Mouse (Mus musculus): ENCODE data around the gene Alppl2. TPM values are rescaled to one million over a fixed set of nuclear protein-coding genes. Genes with fewer than 3 reads are reported as not detected.

Gene Alppl2
- polyA plus RNA-seq, 1 experiment from 2014 or later = not detected

- H3K4me1 ChIP-seq (replicated peaks; ENCODE audit: control insufficient read depth, insufficient read depth, low read length) = no peaks in the 10 kb centered on the region
- WGBS = 96% methylated on average over 3 of the region's 3 CpGs
- H3K27me3 ChIP-seq (replicated peaks; ENCODE audit: control insufficient read depth, insufficient read depth, low read length) = no peaks in the 10 kb centered on the region
- H3K4me3 ChIP-seq (replicated peaks; ENCODE audit: low read length) = no peak overlapping the region
- no peak overlapping the region for H3K27ac ChIP-seq (ENCODE audit: low read length)
- no peaks in the 10 kb centered on the region for H3K36me3 ChIP-seq (ENCODE audit: control insufficient read depth, insufficient read depth)
- H3K9ac ChIP-seq (replicated peaks; ENCODE audit: low read depth, low read length) = no peak overlapping the region
- no peak for ATAC-seq
- H3K9me3 ChIP-seq (ENCODE audit: control insufficient read depth, low read length) = no peaks in the 10 kb centered on the region
- H3K4me2 ChIP-seq (ENCODE audit: low read length) = no peak overlapping the region
Measured at GRCm38 (mm10) chr1:87102114-87102513, 12.4 kb upstream of the Alppl2 start.

- Histone ChIP-seq H3K27ac (ENCODE audit: low read length) (no peak within 1 kb of the TSS), H3K27me3 (replicated peaks; ENCODE audit: control insufficient read depth, insufficient read depth, low read length) (no peaks in the 10 kb centered on the region), H3K9me3 (ENCODE audit: control insufficient read depth, low read length) (no peaks in the 10 kb centered on the region), H3K4me1 (replicated peaks; ENCODE audit: control insufficient read depth, insufficient read depth, low read length) (no peaks in the 10 kb centered on the region), H3K4me2 (ENCODE audit: low read length) (no peak within 1 kb of the TSS), H3K4me3 (replicated peaks; ENCODE audit: low read length) (no peak within 1 kb of the TSS), H3K36me3 (ENCODE audit: control insufficient read depth, insufficient read depth) (no peaks in the 10 kb centered on the region), H3K9ac (replicated peaks; ENCODE audit: low read depth, low read length) (no peak within 1 kb of the TSS)
- 100% methylated on average over 1 of the region's 1 CpGs for WGBS
- ATAC-seq = no peak
Measured at GRCm38 (mm10) chr1:87101411-87101810, 11.7 kb upstream of the Alppl2 start, which contains the start of gene Alpi. Gene Alpi (minus strand): TSS chr1:87101606.

- Histone ChIP-seq H3K27me3 (replicated peaks; ENCODE audit: control insufficient read depth, insufficient read depth, low read length) (no peaks in the 10 kb centered on the region), H3K4me1 (replicated peaks; ENCODE audit: control insufficient read depth, insufficient read depth, low read length) (no peaks in the 10 kb centered on the region), H3K36me3 (ENCODE audit: control insufficient read depth, insufficient read depth) (no peaks in the 10 kb centered on the region), H3K4me2 (ENCODE audit: low read length) (peak overlapping the region; percentile 11; the same call in 1 of the 2 replicates), H3K4me3 (replicated peaks; ENCODE audit: low read length) (no peak overlapping the region), H3K27ac (ENCODE audit: low read length) (no peak overlapping the region), H3K9ac (replicated peaks; ENCODE audit: low read depth, low read length) (no peak overlapping the region), H3K9me3 (ENCODE audit: control insufficient read depth, low read length) (no peaks in the 10 kb centered on the region)
- 10% methylated on average over 30 of the region's 30 CpGs for WGBS
- peak; percentile 64 for ATAC-seq
Measured at GRCm38 (mm10) chr1:87098358-87098975, 8.7 kb upstream of the Alppl2 start.

- no peak overlapping the region for H3K4me3 ChIP-seq (replicated peaks; ENCODE audit: low read length)
- no peaks in the 10 kb centered on the region for H3K4me1 ChIP-seq (replicated peaks; ENCODE audit: control insufficient read depth, insufficient read depth, low read length)
- H3K9ac ChIP-seq (replicated peaks; ENCODE audit: low read depth, low read length) = no peak overlapping the region
- 71% methylated on average over 8 of the region's 8 CpGs for WGBS
- no peaks in the 10 kb centered on the region for H3K9me3 ChIP-seq (ENCODE audit: control insufficient read depth, low read length)
- no peaks in the 10 kb centered on the region for H3K36me3 ChIP-seq (ENCODE audit: control insufficient read depth, insufficient read depth)
- ATAC-seq = no peak
- H3K4me2 ChIP-seq (ENCODE audit: low read length) = no peak overlapping the region
- no peak overlapping the region for H3K27ac ChIP-seq (ENCODE audit: low read length)
- no peaks in the 10 kb centered on the region for H3K27me3 ChIP-seq (replicated peaks; ENCODE audit: control insufficient read depth, insufficient read depth, low read length)
Measured at GRCm38 (mm10) chr1:87095642-87096041, 5.9 kb upstream of the Alppl2 start.

- no peak for ATAC-seq
- H3K9me3 ChIP-seq (ENCODE audit: control insufficient read depth, low read length) = no peaks in the 10 kb centered on the region
- WGBS = 77% methylated on average over 11 of the region's 11 CpGs
- H3K4me1 ChIP-seq (replicated peaks; ENCODE audit: control insufficient read depth, insufficient read depth, low read length) = no peaks in the 10 kb centered on the region
- no peaks in the 10 kb centered on the region for H3K36me3 ChIP-seq (ENCODE audit: control insufficient read depth, insufficient read depth)
- H3K4me3 ChIP-seq (replicated peaks; ENCODE audit: low read length) = no peak overlapping the region
- no peaks in the 10 kb centered on the region for H3K27me3 ChIP-seq (replicated peaks; ENCODE audit: control insufficient read depth, insufficient read depth, low read length)
- H3K27ac ChIP-seq (ENCODE audit: low read length) = no peak overlapping the region
- no peak overlapping the region for H3K9ac ChIP-seq (replicated peaks; ENCODE audit: low read depth, low read length)
- no peak overlapping the region for H3K4me2 ChIP-seq (ENCODE audit: low read length)
Measured at GRCm38 (mm10) chr1:87089251-87089650, 477 bp downstream of the Alppl2 start.

GRCm38 (mm10) chr1:87086964-87087363 lies 2.8 kb downstream of the Alppl2 start:
- Histone ChIP-seq H3K4me3 (replicated peaks; ENCODE audit: low read length) (no peak overlapping the region), H3K4me1 (replicated peaks; ENCODE audit: control insufficient read depth, insufficient read depth, low read length) (no peaks in the 10 kb centered on the region), H3K27ac (ENCODE audit: low read length) (no peak overlapping the region), H3K36me3 (ENCODE audit: control insufficient read depth, insufficient read depth) (no peaks in the 10 kb centered on the region), H3K9ac (replicated peaks; ENCODE audit: low read depth, low read length) (no peak overlapping the region), H3K9me3 (ENCODE audit: control insufficient read depth, low read length) (no peaks in the 10 kb centered on the region), H3K27me3 (replicated peaks; ENCODE audit: control insufficient read depth, insufficient read depth, low read length) (no peaks in the 10 kb centered on the region), H3K4me2 (ENCODE audit: low read length) (no peak overlapping the region)
- WGBS = 78% methylated on average over 17 of the region's 17 CpGs
- no peak for ATAC-seq

- Histone ChIP-seq H3K4me3 (replicated peaks; ENCODE audit: low read length) (no peak overlapping the region), H3K27me3 (replicated peaks; ENCODE audit: control insufficient read depth, insufficient read depth, low read length) (no peaks in the 10 kb centered on the region), H3K9ac (replicated peaks; ENCODE audit: low read depth, low read length) (no peak overlapping the region), H3K27ac (ENCODE audit: low read length) (no peak overlapping the region), H3K36me3 (ENCODE audit: control insufficient read depth, insufficient read depth) (no peaks in the 10 kb centered on the region), H3K9me3 (ENCODE audit: control insufficient read depth, low read length) (no peaks in the 10 kb centered on the region), H3K4me2 (ENCODE audit: low read length) (no peak overlapping the region), H3K4me1 (replicated peaks; ENCODE audit: control insufficient read depth, insufficient read depth, low read length) (no peaks in the 10 kb centered on the region)
- no peak for ATAC-seq
- WGBS = 87% methylated on average over 4 of the region's 4 CpGs
Measured at GRCm38 (mm10) chr1:87086196-87086595, 3.5 kb downstream of the Alppl2 start.

- Histone ChIP-seq H3K9ac (replicated peaks; ENCODE audit: low read depth, low read length) (no peak overlapping the region), H3K4me3 (replicated peaks; ENCODE audit: low read length) (no peak overlapping the region), H3K9me3 (ENCODE audit: control insufficient read depth, low read length) (no peaks in the 10 kb centered on the region), H3K4me1 (replicated peaks; ENCODE audit: control insufficient read depth, insufficient read depth, low read length) (no peaks in the 10 kb centered on the region), H3K4me2 (ENCODE audit: low read length) (no peak overlapping the region), H3K36me3 (ENCODE audit: control insufficient read depth, insufficient read depth) (no peaks in the 10 kb centered on the region), H3K27ac (ENCODE audit: low read length) (no peak overlapping the region), H3K27me3 (replicated peaks; ENCODE audit: control insufficient read depth, insufficient read depth, low read length) (no peaks in the 10 kb centered on the region)
- 86% methylated on average over 8 of the region's 8 CpGs for WGBS
- ATAC-seq = no peak
Measured at GRCm38 (mm10) chr1:87073776-87074175, 16.0 kb downstream of the Alppl2 start.

- ATAC-seq = no peak
- H3K4me2 ChIP-seq (ENCODE audit: low read length) = no peak overlapping the region
- H3K9me3 ChIP-seq (ENCODE audit: control insufficient read depth, low read length) = no peaks in the 10 kb centered on the region
- no peak overlapping the region for H3K27ac ChIP-seq (ENCODE audit: low read length)
- H3K9ac ChIP-seq (replicated peaks; ENCODE audit: low read depth, low read length) = no peak overlapping the region
- no peaks in the 10 kb centered on the region for H3K27me3 ChIP-seq (replicated peaks; ENCODE audit: control insufficient read depth, insufficient read depth, low read length)
- no peaks in the 10 kb centered on the region for H3K36me3 ChIP-seq (ENCODE audit: control insufficient read depth, insufficient read depth)
- H3K4me1 ChIP-seq (replicated peaks; ENCODE audit: control insufficient read depth, insufficient read depth, low read length) = no peaks in the 10 kb centered on the region
- no peak overlapping the region for H3K4me3 ChIP-seq (replicated peaks; ENCODE audit: low read length)
- WGBS = 51% methylated on average over 16 of the region's 16 CpGs
Measured at GRCm38 (mm10) chr1:87070720-87071119, 19.0 kb downstream of the Alppl2 start.

GRCm38 (mm10) chr1:87060913-87061312 lies 28.8 kb downstream of the Alppl2 start:
- no peak overlapping the region for H3K4me3 ChIP-seq (replicated peaks; ENCODE audit: low read length)
- no peaks in the 10 kb centered on the region; the same call in 1 of the 2 replicates for H3K9me3 ChIP-seq (ENCODE audit: control insufficient read depth, low read length)
- no peak for ATAC-seq
- H3K4me1 ChIP-seq (replicated peaks; ENCODE audit: control insufficient read depth, insufficient read depth, low read length) = no peaks in the 10 kb centered on the region
- H3K27ac ChIP-seq (ENCODE audit: low read length) = no peak overlapping the region
- H3K9ac ChIP-seq (replicated peaks; ENCODE audit: low read depth, low read length) = no peak overlapping the region
- no peak overlapping the region for H3K4me2 ChIP-seq (ENCODE audit: low read length)
- no peaks in the 10 kb centered on the region for H3K27me3 ChIP-seq (replicated peaks; ENCODE audit: control insufficient read depth, insufficient read depth, low read length)
- H3K36me3 ChIP-seq (ENCODE audit: control insufficient read depth, insufficient read depth) = no peaks in the 10 kb centered on the region

Measured in forebrain, embryonic 16.5 days (tissue).